Mouse (Mus musculus): ENCODE data around the gene Insyn1.

Insyn1 gene

GRCm38 (mm10) chr9:58487076-58487475 lies 1.3 kb upstream of the Insyn1 start:
- no peak for DNase-seq (ENCODE audit: low spot score in 2 of 2)

GRCm38 (mm10) chr9:58489133-58489864 lies 896 bp downstream of the Insyn1 start:
- no peak for DNase-seq (ENCODE audit: low spot score in 2 of 2)

- no peak for DNase-seq (ENCODE audit: low spot score in 2 of 2)
Measured at GRCm38 (mm10) chr9:58489865-58490165, 1.4 kb downstream of the Insyn1 start.

- DNase-seq (ENCODE audit: low spot score in 2 of 2), result no peak
Measured at GRCm38 (mm10) chr9:58490391-58490790, 2.0 kb downstream of the Insyn1 start.

- no peak for DNase-seq (ENCODE audit: low spot score in 2 of 2)
Measured at GRCm38 (mm10) chr9:58495035-58495434, 6.6 kb downstream of the Insyn1 start.

GRCm38 (mm10) chr9:58496470-58497182 lies 8.2 kb downstream of the Insyn1 start:
- no peak for DNase-seq (ENCODE audit: low spot score in 2 of 2)

GRCm38 (mm10) chr9:58497942-58498341 lies 9.5 kb downstream of the Insyn1 start:
- no peak for DNase-seq (ENCODE audit: low spot score in 2 of 2)

- no peak for DNase-seq (ENCODE audit: low spot score in 2 of 2)
Measured at GRCm38 (mm10) chr9:58500946-58501345, 12.5 kb downstream of the Insyn1 start.

GRCm38 (mm10) chr9:58507216-58508005 lies 19.0 kb downstream of the Insyn1 start:
- no peak for DNase-seq (ENCODE audit: low spot score in 2 of 2)

- no peak for DNase-seq (ENCODE audit: low spot score in 2 of 2)
Measured at GRCm38 (mm10) chr9:58510452-58510851, 22.0 kb downstream of the Insyn1 start.

GRCm38 (mm10) chr9:58513749-58514148 lies 25.3 kb downstream of the Insyn1 start:
- no peak for DNase-seq (ENCODE audit: low spot score in 2 of 2)

- DNase-seq (ENCODE audit: low spot score in 2 of 2), result no peak
Measured at GRCm38 (mm10) chr9:58516480-58516879, 28.1 kb downstream of the Insyn1 start.

- DNase-seq (ENCODE audit: low spot score in 2 of 2), result no peak
Measured at GRCm38 (mm10) chr9:58517866-58518750, 29.7 kb downstream of the Insyn1 start.

- DNase-seq (ENCODE audit: low spot score in 2 of 2), result no peak
Measured at GRCm38 (mm10) chr9:58519953-58520352, 31.6 kb downstream of the Insyn1 start.

- no peak for DNase-seq (ENCODE audit: low spot score in 2 of 2)
Measured at GRCm38 (mm10) chr9:58520816-58521581, 32.6 kb downstream of the Insyn1 start.

GRCm38 (mm10) chr9:58521883-58522423 lies 33.5 kb downstream of the Insyn1 start:
- DNase-seq (ENCODE audit: low spot score in 2 of 2), result no peak

- DNase-seq (ENCODE audit: low spot score in 2 of 2), result no peak
Measured at GRCm38 (mm10) chr9:58525108-58525507, 36.7 kb downstream of the Insyn1 start.

GRCm38 (mm10) chr9:58527841-58528240 lies 39.4 kb downstream of the Insyn1 start:
- no peak for DNase-seq (ENCODE audit: low spot score in 2 of 2)

GRCm38 (mm10) chr9:58530407-58530806 lies 42.0 kb downstream of the Insyn1 start:
- DNase-seq (ENCODE audit: low spot score in 2 of 2), result no peak

- no peak for DNase-seq (ENCODE audit: low spot score in 2 of 2)
Measured at GRCm38 (mm10) chr9:58532236-58532635, 43.8 kb downstream of the Insyn1 start.

GRCm38 (mm10) chr9:58533322-58533721 lies 44.9 kb downstream of the Insyn1 start:
- DNase-seq (ENCODE audit: low spot score in 2 of 2), result no peak
